Mouse (Mus musculus): ENCODE results near the gene Lamc2.
A peak's percentile ranks its signal among the peaks of the same experiment; 100 is the strongest.

The Lamc2 gene

GRCm38 (mm10) chr1:153180586-153181289 is 5.5 kb downstream of the Lamc2 start:
- peak; percentile 94 for DNase-seq (ENCODE audit: low read depth, low spot score)

GRCm38 (mm10) chr1:153180160-153180559 is 6.1 kb downstream of the Lamc2 start:
- no peak for DNase-seq (ENCODE audit: low read depth, low spot score)

- peak; percentile 75 for DNase-seq (ENCODE audit: low read depth, low spot score)
These were observed 11.4 kb downstream of the Lamc2 start for GRCm38 (mm10) chr1:153174801-153175200.

- DNase-seq (ENCODE audit: low read depth, low spot score) = peak; percentile 16
These were observed 13.0 kb downstream of the Lamc2 start for GRCm38 (mm10) chr1:153173276-153173675.

- DNase-seq (ENCODE audit: low read depth, low spot score) = no peak
These were observed 13.9 kb downstream of the Lamc2 start for GRCm38 (mm10) chr1:153172291-153172731.

- no peak for DNase-seq (ENCODE audit: low read depth, low spot score)
These were observed 15.2 kb downstream of the Lamc2 start for GRCm38 (mm10) chr1:153171011-153171410.

- DNase-seq (ENCODE audit: low read depth, low spot score) = no peak
These were observed 18.0 kb downstream of the Lamc2 start for GRCm38 (mm10) chr1:153168293-153168692.

- DNase-seq (ENCODE audit: low read depth, low spot score) = peak; percentile 62
These were observed 22.4 kb downstream of the Lamc2 start for GRCm38 (mm10) chr1:153163831-153164230.

- no peak for DNase-seq (ENCODE audit: low read depth, low spot score)
These were observed 27.1 kb downstream of the Lamc2 start for GRCm38 (mm10) chr1:153159137-153159536.

- no peak for DNase-seq (ENCODE audit: low read depth, low spot score)
These were observed 29.1 kb downstream of the Lamc2 start for GRCm38 (mm10) chr1:153157021-153157623.

- no peak for DNase-seq (ENCODE audit: low read depth, low spot score)
These were observed 30.9 kb downstream of the Lamc2 start for GRCm38 (mm10) chr1:153155364-153155763.

- DNase-seq (ENCODE audit: low read depth, low spot score) = no peak
These were observed 32.6 kb downstream of the Lamc2 start for GRCm38 (mm10) chr1:153153619-153154137.

- DNase-seq (ENCODE audit: low read depth, low spot score) = no peak
These were observed 33.7 kb downstream of the Lamc2 start for GRCm38 (mm10) chr1:153152594-153152993.

- no peak for DNase-seq (ENCODE audit: low read depth, low spot score)
These were observed 40.5 kb downstream of the Lamc2 start for GRCm38 (mm10) chr1:153145791-153146190.

- DNase-seq (ENCODE audit: low read depth, low spot score) = no peak
These were observed 42.2 kb downstream of the Lamc2 start for GRCm38 (mm10) chr1:153144021-153144420.

- no peak for DNase-seq (ENCODE audit: low read depth, low spot score)
These were observed 45.5 kb downstream of the Lamc2 start for GRCm38 (mm10) chr1:153140747-153141228.

- DNase-seq (ENCODE audit: low read depth, low spot score) = peak; percentile 55
These were observed 46.0 kb downstream of the Lamc2 start for GRCm38 (mm10) chr1:153140265-153140664.

- DNase-seq (ENCODE audit: low read depth, low spot score) = no peak
These were observed 46.6 kb downstream of the Lamc2 start for GRCm38 (mm10) chr1:153139635-153140034.

- peak; percentile 87 for DNase-seq (ENCODE audit: low read depth, low spot score)
These were observed 47.8 kb downstream of the Lamc2 start for GRCm38 (mm10) chr1:153138486-153138885.

GRCm38 (mm10) chr1:153136647-153137046 is 49.6 kb downstream of the Lamc2 start:
- DNase-seq (ENCODE audit: low read depth, low spot score) = no peak

- DNase-seq (ENCODE audit: low read depth, low spot score) = peak; percentile 69
These were observed 52.1 kb downstream of the Lamc2 start for GRCm38 (mm10) chr1:153133865-153134781.

Data from brain, adult 2 months (tissue).